Mouse (Mus musculus): Measurements from ENCODE around the gene Cish. TPM values are rescaled to one million over a fixed set of nuclear protein-coding genes. Genes with fewer than 3 reads are reported as not detected.

Gene Cish
- total RNA-seq, 2 experiments from 2014 or later, result 6.7 to 11.1 TPM

- peak; percentile 91 to 94 for DNase-seq (ENCODE audit: low spot score in 2 of 2)
- intact Hi-C loops (cut with DNase I), result no loop called here
Observed at GRCm38 (mm10) chr9:107340267-107340859, 44.5 kb downstream of the Cish start, which contains the start of gene 6430571L13Rik. Gene 6430571L13Rik, plus strand, starts transcription at chr9:107340602.

DNA sequence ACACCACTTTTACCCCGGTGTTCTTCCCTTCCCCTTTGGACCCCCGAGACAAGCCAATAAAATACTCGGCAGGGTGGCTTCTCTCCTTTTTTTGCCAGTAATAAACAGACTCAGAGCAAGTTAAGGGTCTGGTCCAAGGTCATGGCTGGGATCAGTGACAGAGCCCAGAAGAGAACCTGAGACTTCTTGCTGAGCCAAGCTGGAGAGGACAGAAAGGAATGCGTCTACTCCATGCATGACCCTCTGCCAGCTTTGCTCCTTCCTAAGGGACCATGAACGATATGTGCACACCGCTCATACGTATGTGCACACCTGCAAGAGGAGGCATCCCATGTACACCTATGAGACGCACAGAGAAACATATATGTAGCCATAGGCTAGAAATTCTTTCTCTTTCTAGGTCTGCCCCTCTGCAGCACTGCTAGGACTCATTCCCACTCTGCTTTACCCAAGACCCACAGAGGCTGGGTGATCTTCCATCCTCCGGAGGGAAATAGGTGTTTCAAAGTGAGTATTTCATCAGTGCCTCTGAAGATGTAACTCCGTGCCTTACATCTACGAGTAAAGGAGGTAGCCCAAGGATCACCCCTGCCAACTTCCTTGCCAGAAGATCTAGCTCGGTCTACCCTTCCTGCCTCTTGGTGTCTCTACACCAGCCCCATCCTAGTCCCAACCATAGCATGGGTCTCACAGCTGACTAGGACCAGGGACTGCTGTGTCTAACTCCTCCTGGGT lies 45.3 kb downstream of the Cish start:
- intact Hi-C loops (cut with DNase I), result no loop called here
- no peak for DNase-seq (ENCODE audit: low spot score in 2 of 2)

DNA sequence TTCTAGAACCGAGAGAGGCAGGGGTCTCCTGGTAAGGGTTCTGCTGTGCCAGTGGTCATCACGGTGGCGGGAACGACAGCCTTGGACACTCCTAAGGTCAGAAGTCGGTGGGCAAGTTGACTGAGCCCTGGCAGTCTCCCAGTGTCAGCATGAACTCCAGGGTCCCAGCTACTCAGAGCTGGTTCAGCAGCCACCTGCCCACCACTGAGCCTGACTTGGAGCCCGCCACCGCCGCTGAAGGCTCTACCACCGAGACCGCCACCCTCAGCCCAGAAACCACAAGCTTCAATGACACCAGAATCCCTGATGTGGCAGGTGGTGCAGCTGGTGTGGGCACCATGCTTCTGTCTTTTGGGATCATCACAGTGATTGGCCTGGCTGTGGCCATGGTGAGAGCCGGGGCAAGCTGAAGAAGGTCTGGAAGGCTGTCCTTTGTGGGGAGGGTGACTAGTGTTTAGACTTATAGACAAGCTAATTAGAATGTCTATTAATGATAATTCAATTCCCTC lies 46.4 kb downstream of the Cish start:
- intact Hi-C loops (cut with DNase I), result no loop called here
- no peak for DNase-seq (ENCODE audit: low spot score in 2 of 2)

GRCm38 (mm10) chr9:107343146-107343943 lies 47.5 kb downstream of the Cish start:
- intact Hi-C loops (cut with DNase I), result no loop called here

GRCm38 (mm10) chr9:107344027-107344426 lies 48.2 kb downstream of the Cish start:
- intact Hi-C loops (cut with DNase I), result no loop called here

More at GRCm38 (mm10) chr9:107343146-107343943, 47.5 kb downstream of the Cish start:
- no peak for DNase-seq (ENCODE audit: low spot score in 2 of 2)

GRCm38 (mm10) chr9:107346081-107346480 lies 50.3 kb downstream of the Cish start:
- no peak for DNase-seq (ENCODE audit: low spot score in 2 of 2)
- intact Hi-C loops (cut with DNase I), result no loop called here

More at GRCm38 (mm10) chr9:107344027-107344426, 48.2 kb downstream of the Cish start:
- DNase-seq (ENCODE audit: low spot score in 2 of 2), result no peak

GRCm38 (mm10) chr9:107347586-107348183 lies 51.9 kb downstream of the Cish start:
- no peak for DNase-seq (ENCODE audit: low spot score in 2 of 2)
- intact Hi-C loops (cut with DNase I), result no loop called here

GRCm38 (mm10) chr9:107349321-107349720 lies 53.5 kb downstream of the Cish start:
- intact Hi-C loops (cut with DNase I), result no loop called here
- no peak for DNase-seq (ENCODE audit: low spot score in 2 of 2)

Other genes starting within 250 kb of the Cish start
- gene Dock3, start 64.1 kb upstream of the Cish start, total RNA-seq (2021), result 100 to 1,000 TPM; 165 to 173 TPM
- 1 to 10 TPM; 2.4 to 2.7 TPM for gene Mapkapk3, start 6.1 kb upstream of the Cish start, total RNA-seq (2021)
- 10 to 100 TPM; 16.5 to 16.6 TPM for gene Hemk1, start 42.3 kb downstream of the Cish start, total RNA-seq (2021)
- gene 6430571L13Rik, start 44.6 kb downstream of the Cish start, total RNA-seq (2021), result 1 to 10 TPM; 2.4 to 3.4 TPM
- gene Cacna2d2, start 103.6 kb downstream of the Cish start, total RNA-seq (2021), result 10 to 100 TPM; 28.1 to 34.6 TPM
- 10 to 100 TPM; 33.0 to 35.3 TPM for gene Tmem115, start 237.9 kb downstream of the Cish start, total RNA-seq (2021)
- 10 to 100 TPM; 20.7 to 24.9 TPM for gene Cyb561d2, start 246.2 kb downstream of the Cish start, total RNA-seq (2021)
- 10 to 100 TPM; 38.4 to 39.2 TPM for gene Nprl2, start 246.2 kb downstream of the Cish start, total RNA-seq (2021)

Data from left cerebral cortex, postnatal 14 days (tissue).